Mouse (Mus musculus): Measurements from ENCODE around the gene Mbd6. TPM values are rescaled to one million over a fixed set of nuclear protein-coding genes. Genes with fewer than 3 reads are reported as not detected.

The Mbd6 gene
- polyA plus RNA-seq (2021; fragmentation: Nextera tagmentation) = 1.5 and 8.9 TPM in 2 replicates
- long read RNA-seq, experiment 1, partial matches to known transcripts = 2 of 2 reads
- long read RNA-seq, experiment 1, other reads (novel, unspliced or antisense) = 0 of 2 reads
- long read RNA-seq, experiment 2 = 0 reads

GRCm38 (mm10) chr10:127288800-127289572, at the start of gene Mbd6:
Gene Mbd6 (minus strand): TSS chr10:127289018.

GRCm38 (mm10) chr10:127321621-127322020, 32.8 kb upstream of the Mbd6 start, which contains the start of gene Arhgap9:
Gene Arhgap9 (plus strand): TSS chr10:127321964.

GRCm38 (mm10) chr10:127311476-127312355, 22.9 kb upstream of the Mbd6 start, which contains the start of gene Mars:
Gene Mars (minus strand): TSS chr10:127311786.

GRCm38 (mm10) chr10:127266112-127267091, 22.4 kb downstream of the Mbd6 start, which contains the start of gene Dctn2:
Gene Dctn2 (plus strand): TSS chr10:127266368.

GRCm38 (mm10) chr10:127262548-127263398, 26.0 kb downstream of the Mbd6 start, which contains the start of gene Kif5a:
Gene Kif5a (minus strand): TSS chr10:127263348.

Other genes starting within 250 kb of the Mbd6 start
- 6.7 and 16.5 TPM in 2 replicates for gene Mettl1, start 247.6 kb downstream of the Mbd6 start, polyA plus RNA-seq (2021; fragmentation: Nextera tagmentation)
- gene Eef1akmt3, start 247.5 kb downstream of the Mbd6 start, polyA plus RNA-seq (2021; fragmentation: Nextera tagmentation) = 0.05 TPM in 1 of 2 replicates, not detected in the other
- gene Cyp27b1, start 240.8 kb downstream of the Mbd6 start, polyA plus RNA-seq (2021; fragmentation: Nextera tagmentation) = not detected in 2 replicates
- 1.1 and 1.2 TPM in 2 replicates for gene March9, start 228.8 kb downstream of the Mbd6 start, polyA plus RNA-seq (2021; fragmentation: Nextera tagmentation)
- gene Cdk4, start 225.5 kb downstream of the Mbd6 start, polyA plus RNA-seq (2021; fragmentation: Nextera tagmentation) = 86.2 and 95.5 TPM in 2 replicates
- 50.4 and 61.0 TPM in 2 replicates for gene Tspan31, start 218.8 kb downstream of the Mbd6 start, polyA plus RNA-seq (2021; fragmentation: Nextera tagmentation)
- 17.8 and 20.2 TPM in 2 replicates for gene Agap2, start 213.7 kb downstream of the Mbd6 start, polyA plus RNA-seq (2021; fragmentation: Nextera tagmentation)
- gene Os9, start 167.9 kb downstream of the Mbd6 start, polyA plus RNA-seq (2021; fragmentation: Nextera tagmentation) = 32.8 and 45.7 TPM in 2 replicates
- gene B4galnt1, start 123.8 kb downstream of the Mbd6 start, polyA plus RNA-seq (2021; fragmentation: Nextera tagmentation) = 76.6 and 91.6 TPM in 2 replicates
- 0.97 and 1.3 TPM in 2 replicates for gene Slc26a10, start 108.4 kb downstream of the Mbd6 start, polyA plus RNA-seq (2021; fragmentation: Nextera tagmentation)
- gene Arhgef25, start 98.9 kb downstream of the Mbd6 start, polyA plus RNA-seq (2021; fragmentation: Nextera tagmentation) = 20.2 and 22.6 TPM in 2 replicates
- 6.7 and 58.5 TPM in 2 replicates for gene Dtx3, start 93.3 kb downstream of the Mbd6 start, polyA plus RNA-seq (2021; fragmentation: Nextera tagmentation)
- 77.0 and 83.0 TPM in 2 replicates for gene Pip4k2c, start 77.4 kb downstream of the Mbd6 start, polyA plus RNA-seq (2021; fragmentation: Nextera tagmentation)
- gene Kif5a, start 25.7 kb downstream of the Mbd6 start, polyA plus RNA-seq (2021; fragmentation: Nextera tagmentation) = 301 and 323 TPM in 2 replicates
- gene Dctn2, start 22.6 kb downstream of the Mbd6 start, polyA plus RNA-seq (2021; fragmentation: Nextera tagmentation) = 277 and 299 TPM in 2 replicates
- gene Mars, start 22.8 kb upstream of the Mbd6 start, polyA plus RNA-seq (2021; fragmentation: Nextera tagmentation) = 47.1 and 54.3 TPM in 2 replicates
- 0.77 and 1.0 TPM in 2 replicates for gene Arhgap9, start 32.9 kb upstream of the Mbd6 start, polyA plus RNA-seq (2021; fragmentation: Nextera tagmentation)
- 0.06 and 0.09 TPM in 2 replicates for gene Gli1, start 53.0 kb upstream of the Mbd6 start, polyA plus RNA-seq (2021; fragmentation: Nextera tagmentation)
- 0.09 and 0.10 TPM in 2 replicates for gene Inhbe, start 65.4 kb upstream of the Mbd6 start, polyA plus RNA-seq (2021; fragmentation: Nextera tagmentation)
- gene Inhbc, start 81.4 kb upstream of the Mbd6 start, polyA plus RNA-seq (2021; fragmentation: Nextera tagmentation) = not detected in 2 replicates
- gene R3hdm2, start 91.3 kb upstream of the Mbd6 start, polyA plus RNA-seq (2021; fragmentation: Nextera tagmentation) = 79.5 and 107 TPM in 2 replicates
- gene Stac3, start 212.7 kb upstream of the Mbd6 start, polyA plus RNA-seq (2021; fragmentation: Nextera tagmentation) = not detected in 2 replicates
- gene Ndufa4l2, start 225.9 kb upstream of the Mbd6 start, polyA plus RNA-seq (2021; fragmentation: Nextera tagmentation) = 3.7 and 3.8 TPM in 2 replicates
- 15.4 and 17.6 TPM in 2 replicates for gene Shmt2, start 233.4 kb upstream of the Mbd6 start, polyA plus RNA-seq (2021; fragmentation: Nextera tagmentation)
- gene Nxph4, start 245.5 kb upstream of the Mbd6 start, polyA plus RNA-seq (2021; fragmentation: Nextera tagmentation) = 1.0 and 3.2 TPM in 2 replicates